Mouse (Mus musculus) spleen, postnatal 36 days (tissue): ENCODE measurements around the gene Gm11985.

Experiments used
- DNase-seq, 2 experiments: peaks; one replicate each; pipeline ENCODE4 v3.0.0; 2022; ENCODE audit warnings: low spot score in 2 of 2, mixed read lengths in 1 of 2

Gene Gm11985

DNA sequence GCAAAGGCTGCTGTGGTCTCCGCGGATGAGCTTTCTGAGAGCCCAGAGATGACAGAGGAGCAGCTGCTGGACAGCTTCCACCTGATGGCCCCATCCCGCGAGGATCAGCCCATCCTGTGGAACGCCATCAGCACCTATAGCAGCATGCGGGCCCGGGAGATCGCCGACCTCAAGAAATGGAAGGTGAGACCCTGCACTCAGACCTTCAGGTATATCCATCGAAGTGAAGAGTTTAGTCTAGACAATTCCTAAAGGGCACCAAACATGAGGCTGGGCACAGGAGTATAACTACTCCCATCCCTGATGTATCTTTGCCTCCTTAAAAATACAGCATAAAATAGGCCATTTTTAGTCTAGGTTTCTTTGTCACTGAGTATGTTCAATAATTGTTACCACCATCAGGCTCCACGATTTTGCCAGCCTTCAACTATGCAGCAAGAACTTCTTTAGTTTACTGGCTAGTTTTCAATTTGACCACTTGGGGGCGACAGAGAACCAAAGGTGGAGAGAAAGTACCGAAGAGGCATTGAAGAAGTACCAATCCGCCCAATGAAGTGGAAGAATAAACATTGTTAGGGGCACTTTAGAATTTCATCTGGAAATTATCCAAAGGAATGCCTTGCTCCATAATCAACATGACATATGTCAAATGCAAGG lies 11.5 kb upstream of the Gm11985 start:
- no peak for DNase-seq

DNA sequence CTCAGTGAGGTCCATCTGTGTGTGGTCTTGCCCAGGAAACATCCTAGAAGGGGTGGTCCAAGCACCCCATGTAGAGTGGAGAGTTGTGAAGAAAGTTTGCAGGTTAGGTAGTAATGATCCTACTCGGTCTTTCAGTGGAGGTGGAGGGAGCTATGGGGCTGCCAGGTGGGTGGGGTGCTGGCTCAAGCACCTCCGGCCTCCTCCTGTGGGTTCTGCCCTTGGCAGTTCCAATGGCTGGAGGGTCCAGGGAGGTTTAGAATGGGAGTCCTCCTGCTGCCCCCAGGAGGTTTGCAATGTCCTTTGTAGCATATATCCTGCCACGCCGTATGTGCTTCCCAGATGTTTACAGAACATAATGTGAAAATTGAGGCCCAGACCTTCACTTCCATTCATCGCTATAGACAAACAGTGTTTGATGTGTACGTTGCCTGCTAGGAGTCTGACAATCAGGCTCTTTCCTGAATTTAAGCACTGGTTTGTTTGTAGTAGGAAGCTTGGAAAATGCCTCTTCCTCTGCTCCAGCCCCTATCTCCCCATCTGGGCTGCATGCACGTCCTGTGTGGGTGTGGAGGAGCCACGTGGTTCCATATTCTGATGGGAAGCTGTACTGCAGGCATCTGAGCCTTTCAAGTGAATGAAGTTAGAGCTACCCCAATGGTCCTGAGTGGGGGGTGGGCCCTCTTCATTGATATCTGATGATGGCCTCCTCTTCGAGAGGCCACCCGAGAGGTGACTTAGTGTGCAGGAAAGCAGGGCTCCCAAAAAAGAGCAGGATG lies 10.3 kb upstream of the Gm11985 start:
- DNase-seq, result no peak

DNA sequence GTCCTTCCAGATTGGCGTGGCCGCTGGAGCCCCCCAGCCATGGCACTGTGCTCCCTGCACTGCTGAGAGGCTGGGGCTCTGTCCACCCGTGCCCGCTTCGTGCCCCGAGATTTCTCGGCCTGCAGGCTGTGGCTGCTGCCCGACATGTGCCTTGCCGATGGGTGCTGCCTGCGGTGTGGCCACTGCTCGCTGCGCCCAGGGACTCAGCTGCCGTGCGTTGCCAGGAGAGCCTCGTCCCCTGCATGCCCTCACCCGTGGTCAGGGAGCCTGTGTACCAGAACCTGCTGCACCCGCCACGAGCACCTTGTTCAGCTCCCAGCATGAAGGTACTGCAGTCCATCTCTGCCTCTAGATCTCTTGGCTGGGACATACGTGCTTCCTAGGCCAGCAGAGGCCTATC lies 9.6 kb upstream of the Gm11985 start:
- DNase-seq, result no peak

DNA sequence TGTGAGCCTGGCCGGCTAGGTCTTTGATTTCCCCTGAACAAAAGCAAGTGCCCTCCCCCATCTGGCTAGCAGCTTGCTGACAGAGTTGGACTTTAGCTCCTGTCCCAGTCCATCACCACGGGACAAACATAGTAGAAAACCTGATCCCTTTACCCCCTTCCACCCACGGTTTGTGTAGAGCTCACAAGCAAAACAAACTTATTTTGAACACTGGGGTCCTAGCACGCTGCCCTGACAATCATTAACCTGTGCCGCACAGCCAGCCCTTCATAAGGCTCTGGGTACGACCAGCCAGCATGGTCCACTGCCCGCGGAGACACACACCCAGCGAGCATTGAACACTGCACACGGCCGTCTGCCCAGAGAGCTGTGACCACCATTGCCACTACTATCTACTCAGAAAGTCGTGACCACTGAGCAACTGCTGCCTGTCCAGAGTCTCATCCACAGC lies 9.1 kb upstream of the Gm11985 start, which contains the start of gene Igfbp1:
Igfbp1 (plus strand) TSS at position 292 of the 451 bp plus-strand sequence.
- DNase-seq, result no peak

DNA sequence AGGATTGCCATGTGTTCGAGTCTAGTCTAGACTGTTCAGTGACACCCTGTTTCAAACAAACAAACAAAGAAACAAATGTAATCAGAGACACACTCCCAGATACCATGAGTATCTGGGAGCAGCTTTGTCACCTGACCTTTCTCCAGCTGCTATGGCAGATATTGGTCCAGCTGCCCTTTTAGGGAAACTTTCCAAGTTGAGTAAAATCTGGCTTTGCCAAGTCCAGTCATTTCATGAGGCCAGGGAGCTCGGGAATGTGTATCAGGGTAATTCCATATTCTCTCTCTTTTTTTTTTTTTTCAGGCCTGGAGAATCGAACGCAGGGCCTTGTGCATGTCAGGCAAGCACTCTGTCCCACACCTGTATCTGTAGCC lies 6.9 kb upstream of the Gm11985 start:
- no peak for DNase-seq

DNA sequence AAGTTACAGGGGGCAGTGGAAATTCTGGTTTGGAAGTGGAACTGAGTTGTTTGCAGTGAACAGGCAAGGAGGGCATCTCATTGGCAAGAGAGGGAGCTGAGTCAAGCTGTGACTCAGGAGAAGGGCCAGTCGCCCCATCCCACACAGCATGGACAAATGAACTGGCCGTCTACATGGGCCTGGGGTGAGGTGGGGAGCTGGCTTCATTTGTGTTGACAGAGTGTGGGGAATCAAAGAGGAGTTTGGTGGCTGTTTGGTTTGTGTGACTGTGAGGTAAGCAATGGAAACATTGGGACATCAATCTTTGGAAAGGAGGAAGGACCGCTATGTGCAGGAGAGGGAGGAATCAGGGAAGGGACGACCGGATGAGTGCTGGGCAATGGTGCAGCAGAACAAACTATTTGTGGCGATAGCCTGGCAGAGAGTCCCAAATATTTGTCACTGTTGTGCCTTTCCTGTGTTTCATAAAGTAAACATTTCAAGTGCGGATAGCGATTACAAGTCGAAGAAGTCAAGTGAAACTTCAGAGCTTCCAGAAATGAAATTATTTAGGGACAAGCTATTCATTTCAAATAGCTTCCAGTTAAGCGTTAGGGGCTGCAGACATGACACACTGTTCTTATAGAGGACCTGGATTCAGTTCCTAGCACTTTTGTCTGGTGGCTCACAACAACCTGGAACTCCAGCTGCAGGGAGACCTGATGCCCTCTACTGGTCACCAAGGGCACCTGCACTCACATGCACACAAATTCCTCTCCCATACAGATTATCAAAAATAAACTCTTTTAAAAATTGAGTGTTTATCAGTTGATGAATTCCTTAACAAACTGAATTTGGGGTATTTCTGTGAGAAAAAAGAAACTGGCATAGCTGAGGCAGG lies 6.3 kb upstream of the Gm11985 start:
- DNase-seq, result no peak

DNA sequence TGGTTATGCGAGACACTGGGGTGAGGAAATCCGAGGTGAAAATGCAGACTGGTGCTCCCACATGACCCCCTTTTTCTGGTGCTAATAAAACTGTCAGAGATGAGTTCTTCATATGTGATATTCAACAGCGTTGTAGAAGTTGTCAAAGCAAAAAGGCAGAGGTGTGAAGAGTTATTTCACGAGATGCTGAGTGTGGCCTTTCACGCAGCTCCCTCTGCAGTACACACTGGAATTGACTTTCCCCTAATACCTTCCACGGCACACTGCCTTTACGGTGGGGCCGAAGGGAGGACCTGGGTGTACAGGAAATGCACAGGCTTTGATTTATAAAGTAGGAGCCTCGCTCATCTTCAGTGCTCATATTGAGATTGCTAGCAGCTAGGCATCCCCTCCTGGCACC lies 4.8 kb upstream of the Gm11985 start:
- DNase-seq, result no peak

DNA sequence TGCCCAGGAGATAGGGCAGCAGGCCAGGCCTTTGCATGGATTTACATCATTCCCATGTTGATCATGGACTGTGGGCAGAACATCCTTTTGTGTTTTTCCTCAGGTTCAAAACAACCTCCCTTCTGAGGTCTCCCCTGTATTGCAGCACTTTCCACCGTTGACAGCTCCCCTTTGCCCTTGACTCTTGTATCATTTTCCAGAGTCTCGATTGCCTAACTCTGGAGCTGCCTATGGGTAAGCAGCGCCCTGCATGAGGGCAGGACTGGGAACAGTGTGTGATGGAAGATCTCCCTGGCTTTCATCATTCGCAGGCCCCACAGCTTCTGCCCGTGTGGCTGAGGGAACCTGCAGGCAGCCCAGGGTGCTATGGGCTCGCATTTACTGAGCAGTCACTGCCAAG lies 4.3 kb upstream of the Gm11985 start:
- no peak for DNase-seq

DNA sequence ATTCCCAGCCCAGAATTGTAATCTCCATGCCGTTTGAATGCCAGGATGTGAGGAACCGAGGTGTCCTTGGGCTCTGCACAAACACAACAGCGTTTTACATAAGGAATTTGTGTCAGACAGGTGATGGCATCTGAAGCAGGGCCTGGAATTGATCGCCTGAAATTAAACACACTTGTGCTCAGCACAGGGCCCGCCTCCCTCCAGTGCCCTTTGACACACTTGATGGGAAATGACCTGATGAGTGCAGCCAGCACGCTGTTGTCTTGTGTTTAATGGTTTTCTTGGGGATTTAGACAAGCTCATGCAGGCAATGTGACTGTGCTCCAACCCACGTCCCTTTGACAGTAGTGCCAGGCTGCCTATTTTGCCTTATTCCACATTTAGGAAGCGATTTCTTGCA lies 897 bp downstream of the Gm11985 start:
- no peak for DNase-seq

DNA sequence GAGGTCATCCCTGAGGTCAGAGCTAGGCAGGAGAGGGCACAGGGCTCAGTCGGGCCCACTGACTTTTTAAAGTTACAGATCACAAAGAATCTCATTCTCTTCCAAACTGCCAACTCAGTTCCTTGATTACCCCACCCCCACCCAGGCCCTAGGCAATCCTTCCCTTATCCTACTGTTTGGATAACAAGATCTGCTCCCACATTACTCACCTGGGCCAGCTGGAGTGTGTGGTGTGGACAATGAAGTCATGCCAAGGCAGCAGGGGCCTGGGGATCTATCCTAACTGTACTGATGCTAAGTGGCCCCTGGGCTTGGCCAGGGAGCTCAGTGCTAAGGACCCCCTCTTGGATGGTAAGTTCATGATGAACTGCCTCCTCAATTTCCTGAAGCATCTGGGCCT lies 3.9 kb downstream of the Gm11985 start:
- no peak for DNase-seq

DNA sequence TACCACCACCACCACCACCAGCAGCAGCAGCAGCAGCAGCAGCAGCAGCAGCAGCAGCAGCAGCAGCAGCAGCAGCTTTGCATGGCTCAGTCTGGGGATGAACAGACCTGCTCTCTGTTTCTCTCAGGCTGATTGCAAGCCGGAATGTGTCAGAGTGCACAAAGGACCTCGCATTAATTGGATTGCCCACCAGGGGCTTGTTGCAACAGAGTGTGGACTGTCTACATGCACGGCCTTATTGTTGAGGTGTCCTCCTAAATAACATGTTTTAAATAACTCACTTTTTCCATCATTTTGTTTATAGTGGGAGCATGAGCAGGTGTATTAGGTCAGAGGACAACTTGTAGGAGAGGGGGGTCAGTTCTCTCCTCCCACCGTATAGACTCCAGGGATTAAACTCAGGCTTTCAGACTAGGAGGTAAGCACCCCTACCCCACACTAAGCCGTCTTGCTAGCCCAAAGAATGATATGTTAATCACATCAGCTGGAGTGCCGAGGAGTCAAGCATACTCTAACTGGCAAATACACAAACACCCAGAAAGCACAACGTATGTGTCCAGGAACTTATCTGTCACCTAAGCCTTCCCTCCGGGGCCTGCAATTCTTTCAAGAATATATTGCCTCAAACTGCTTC lies 5.8 kb downstream of the Gm11985 start:
- no peak for DNase-seq

DNA sequence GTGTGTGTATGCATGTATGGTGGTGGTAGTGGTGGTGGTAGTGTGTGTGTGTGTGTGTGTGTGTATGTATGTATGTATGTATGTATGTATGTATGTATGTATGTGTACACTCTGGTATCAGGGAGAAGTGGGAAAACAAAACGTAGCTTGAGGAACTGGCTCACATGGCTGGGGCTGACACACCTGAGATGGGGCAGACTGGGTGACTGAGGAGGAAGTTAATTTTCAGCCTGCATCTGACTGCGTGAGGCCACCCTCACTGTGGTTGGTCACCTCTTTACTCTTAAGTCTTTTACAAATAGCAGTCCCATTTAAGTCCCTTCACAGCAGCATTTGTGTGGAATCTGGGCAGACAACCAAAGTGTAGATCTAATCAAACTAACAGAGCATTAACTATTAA lies 9.1 kb downstream of the Gm11985 start:
- DNase-seq, result no peak

DNA sequence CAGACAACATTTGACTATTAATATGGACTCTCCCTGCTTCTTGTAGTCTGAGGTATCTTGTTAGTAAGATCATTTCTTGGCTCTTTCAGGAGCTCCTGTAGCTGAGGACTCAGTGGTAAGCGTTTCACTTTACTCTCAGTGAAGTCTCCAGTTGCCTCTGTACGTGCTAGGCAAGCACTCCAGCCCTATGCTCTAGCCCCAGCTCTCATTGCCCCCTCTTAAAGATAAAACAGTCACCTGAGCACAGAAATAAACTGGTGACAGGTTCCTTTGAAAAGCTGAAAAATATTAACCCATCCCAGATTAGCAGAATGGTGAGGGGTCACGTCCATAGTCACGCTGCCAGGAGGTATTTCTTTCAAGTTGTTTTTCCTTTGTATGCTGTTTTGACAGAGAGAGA lies 9.6 kb downstream of the Gm11985 start:
- DNase-seq, result no peak

DNA sequence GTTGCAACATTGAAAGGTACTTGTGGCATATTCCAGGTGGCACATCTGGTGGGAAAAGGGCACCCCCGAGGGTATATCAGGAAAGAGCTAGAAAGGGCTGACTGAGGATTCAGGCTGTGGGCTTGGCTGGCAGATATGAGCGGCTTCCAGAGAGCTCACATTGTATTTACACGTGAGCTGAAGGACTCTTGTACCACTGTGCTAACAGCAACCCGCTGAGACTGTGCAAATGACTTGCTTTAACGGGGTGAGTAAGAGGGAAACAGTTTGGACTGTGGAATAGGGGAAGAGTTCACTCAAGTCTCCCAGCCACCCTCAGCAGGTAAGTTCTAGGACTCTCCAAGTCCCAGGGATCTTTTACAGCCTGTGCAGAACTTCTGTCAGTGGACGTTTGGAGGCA lies 14.7 kb downstream of the Gm11985 start:
- no peak for DNase-seq

DNA sequence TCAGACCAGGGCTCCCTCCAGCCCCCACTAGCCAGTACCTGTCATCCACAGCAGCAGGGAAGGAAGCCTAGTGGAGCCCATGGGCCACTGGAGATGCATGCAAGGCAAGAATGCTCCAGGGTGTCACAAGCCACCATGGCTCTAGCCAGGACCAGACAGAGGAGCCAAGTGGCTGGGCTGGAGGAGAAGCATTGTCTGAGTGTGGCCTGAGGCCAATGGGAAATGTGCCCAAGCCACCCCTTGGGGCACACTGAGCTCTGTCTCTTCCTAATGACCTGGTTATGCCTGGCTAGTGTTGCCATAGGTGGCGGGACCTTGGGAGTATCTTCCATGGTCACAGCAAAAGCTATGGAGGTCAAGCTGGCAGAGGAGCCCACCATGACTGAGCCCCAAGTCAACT lies 18.7 kb downstream of the Gm11985 start:
- no peak for DNase-seq

DNA sequence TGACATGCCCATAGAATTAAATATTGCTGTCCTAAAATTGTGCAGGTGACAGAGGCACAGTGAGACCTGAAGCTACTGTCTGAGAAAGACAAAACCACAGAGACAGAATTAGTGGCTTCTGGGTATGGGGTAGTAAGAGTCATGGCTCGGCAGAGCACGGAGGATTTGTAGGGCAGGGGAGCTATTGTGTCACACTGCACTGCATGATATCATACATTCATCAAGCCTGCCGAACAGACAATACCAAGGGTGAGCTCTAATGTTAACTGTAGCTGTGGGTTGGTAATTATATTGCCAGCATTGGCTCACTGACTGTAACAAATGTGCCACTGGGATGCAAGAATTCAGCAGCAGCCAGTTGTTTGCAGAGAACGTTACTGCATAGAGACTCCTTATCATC lies 24.0 kb downstream of the Gm11985 start:
- no peak for DNase-seq

DNA sequence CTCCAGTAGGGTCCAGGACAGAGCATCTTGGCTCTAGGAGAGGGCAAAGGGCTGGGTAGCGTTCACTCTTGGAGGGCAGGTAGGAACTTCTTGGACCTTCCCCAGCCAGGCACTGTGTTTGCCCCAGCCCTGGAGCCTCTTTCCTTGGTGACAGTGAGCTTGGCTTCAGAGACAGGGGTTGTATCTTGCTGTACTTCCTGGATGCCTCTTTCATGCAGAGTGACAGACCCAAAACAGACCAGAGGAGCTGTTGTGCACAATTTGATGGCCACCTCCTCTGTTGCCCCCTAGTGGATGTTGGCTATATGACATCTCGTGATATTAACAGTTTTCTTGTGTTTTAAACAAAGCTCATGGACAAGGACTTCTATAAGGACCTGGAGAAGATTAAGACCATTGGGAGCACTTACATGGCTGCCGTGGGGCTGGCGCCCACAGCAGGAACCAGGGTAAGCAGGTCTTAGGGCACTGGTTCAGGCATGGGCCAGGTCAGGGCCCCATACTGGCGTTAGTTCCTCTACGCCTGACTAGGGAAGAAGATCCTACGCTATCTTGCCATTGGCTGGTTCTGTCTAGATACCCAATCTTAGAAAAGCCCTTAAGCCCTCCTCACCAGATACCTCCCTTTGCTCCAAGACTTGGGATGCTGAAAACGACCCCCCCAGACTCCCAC lies 26.7 kb downstream of the Gm11985 start:
- DNase-seq, result peak in 1 of 2 experiments; percentile 17

DNA sequence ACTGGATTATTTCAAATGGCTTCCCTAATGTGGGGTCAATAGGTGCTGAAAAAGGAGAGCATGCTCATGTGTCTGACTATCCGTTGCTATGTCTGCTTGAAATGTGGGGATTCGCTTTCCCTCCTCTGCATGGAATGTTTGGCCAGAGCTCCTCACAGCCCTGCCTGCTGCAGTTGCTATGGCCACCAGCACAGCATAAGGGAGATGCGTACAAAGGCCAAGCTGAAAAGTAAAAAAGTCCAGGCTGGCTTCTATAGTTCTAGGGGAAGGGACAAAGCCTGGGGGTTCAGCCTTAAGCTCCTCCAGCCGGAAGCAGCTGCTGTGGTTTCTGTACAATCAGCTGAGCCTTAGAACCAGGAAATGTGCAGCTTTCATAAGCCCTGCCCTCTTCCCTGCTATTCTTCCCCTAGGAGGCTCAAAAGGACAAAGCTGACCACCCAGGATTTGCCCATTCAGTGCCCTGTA lies 27.7 kb downstream of the Gm11985 start:
- DNase-seq, result no peak

DNA sequence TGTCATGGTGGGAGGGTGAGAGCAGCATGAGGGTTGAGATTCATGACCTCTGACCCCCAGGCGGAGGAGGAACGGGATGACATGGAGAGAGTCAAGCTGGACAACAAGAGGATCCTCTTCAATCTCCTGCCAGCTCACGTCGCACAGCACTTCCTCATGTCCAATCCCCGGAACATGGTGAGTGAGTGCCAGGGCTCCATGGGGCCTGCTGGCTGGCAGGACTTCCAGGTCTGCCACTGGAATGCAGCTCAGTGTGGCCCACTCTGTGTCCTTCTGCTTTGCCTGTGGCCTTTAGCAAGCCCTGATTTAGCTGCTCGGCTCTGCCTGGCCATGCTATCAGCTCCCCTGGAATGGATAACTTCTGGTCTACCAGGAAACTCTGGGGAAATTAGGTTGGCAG lies 28.2 kb downstream of the Gm11985 start:
- no peak for DNase-seq

DNA sequence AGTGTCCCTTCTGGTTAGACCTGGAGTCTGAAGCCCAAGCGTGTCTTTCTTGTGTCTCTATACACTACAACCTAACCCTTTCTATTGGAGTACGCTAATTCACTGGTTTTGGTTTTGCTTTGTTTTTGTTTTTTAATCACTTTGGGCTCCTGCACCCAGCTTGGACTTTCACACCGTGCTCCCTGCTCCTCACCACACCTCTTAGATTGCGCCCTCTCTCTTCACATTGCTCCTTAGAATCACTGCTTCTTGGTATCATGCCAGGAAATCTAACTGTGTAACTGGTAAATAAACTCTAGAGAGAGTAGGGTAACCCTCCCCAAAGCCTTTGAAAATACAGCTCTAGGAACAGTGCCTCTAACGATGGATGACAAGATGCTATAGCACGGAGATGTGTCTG lies 30.2 kb downstream of the Gm11985 start:
- DNase-seq, result no peak

DNA sequence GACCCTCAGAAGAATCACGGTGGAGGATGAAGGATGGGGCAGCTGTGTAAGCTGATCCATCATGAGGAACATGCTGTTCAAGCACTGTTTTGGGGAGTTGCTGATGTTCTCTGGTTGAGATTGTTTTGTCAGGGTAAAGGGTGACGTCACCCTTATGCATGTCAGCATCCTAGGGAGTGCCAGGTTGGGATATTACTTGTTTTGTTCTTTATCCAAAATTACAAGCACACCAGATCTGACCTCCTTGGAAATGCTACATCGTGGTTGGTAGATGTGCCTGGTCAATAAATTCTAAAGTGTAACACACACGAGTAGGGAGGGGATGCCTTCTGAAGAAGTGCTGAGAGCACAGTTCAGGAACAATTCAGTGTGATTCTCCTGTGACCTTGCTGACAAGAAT lies 31.9 kb downstream of the Gm11985 start:
- no peak for DNase-seq
